Mouse (Mus musculus): ENCODE results near the gene Fgfbp3. TPM values are rescaled to one million over a fixed set of nuclear protein-coding genes. Genes with fewer than 3 reads are reported as not detected.
A peak's percentile ranks its signal among the peaks of the same experiment; 100 is the strongest.

Fgfbp3 gene
- polyA plus RNA-seq, 2 experiments: 0.72 to 1.2 TPM

DNA sequence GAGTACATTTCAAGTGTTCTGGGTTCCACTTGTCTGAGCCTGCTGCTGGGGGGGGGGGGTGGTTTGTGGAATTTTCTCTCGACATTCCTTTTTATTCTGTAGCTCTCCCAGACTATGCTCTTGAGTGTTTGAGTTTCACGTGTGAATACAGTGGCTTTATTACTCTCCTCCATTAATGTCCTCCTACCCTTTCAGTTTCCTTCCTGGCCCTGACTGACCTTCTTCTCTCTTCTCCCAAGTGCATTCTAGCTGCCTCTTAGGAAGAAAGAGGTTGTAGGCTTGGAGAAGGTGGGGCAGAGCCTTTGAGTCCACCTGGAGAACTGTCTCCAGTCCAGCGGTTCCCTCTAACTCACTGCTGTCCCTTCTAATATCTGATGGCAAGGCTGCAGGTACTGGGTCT, 3.5 kb upstream of the Fgfbp3 start:
- H3K27me3 ChIP-seq (ENCODE audit: control insufficient read depth, insufficient read depth, low read length): peaks cover 7% of the 10 kb centered on the region
- H3K9me3 ChIP-seq (ENCODE audit: control insufficient read depth, low read length): no peaks in the 10 kb centered on the region
- H3K4me1 ChIP-seq (replicated peaks; ENCODE audit: control insufficient read depth in 2 of 2, insufficient read depth in 2 of 2, low read length in 1 of 2): peaks cover 5 to 11% of the 10 kb centered on the region in 2 experiments
- ATAC-seq (ENCODE audit: insufficient read depth) (no peak), DNase-seq (ENCODE audit: low read depth in 3 of 3, low spot score in 3 of 3) (no peak)
- no peak overlapping the region for H3K9ac ChIP-seq (replicated peaks)
- no peaks in the 10 kb centered on the region for H3K36me3 ChIP-seq (replicated peaks; ENCODE audit: control insufficient read depth, insufficient read depth, low read depth)
- no peak overlapping the region for H3K4me3 ChIP-seq (ENCODE audit: insufficient read depth in 1 of 2, low read depth in 2 of 2, low read length in 2 of 2)
- no peak overlapping the region for H3K4me2 ChIP-seq (ENCODE audit: low read depth)
- no peak overlapping the region for H3K27ac ChIP-seq
- 60% methylated on average over 3 of the region's 3 CpGs for WGBS (ENCODE audit: insufficient replicate concordance)
- TF ChIP-seq CTCF (IDR thresholded peaks at IDR 0.05; ENCODE audit: low read depth) (no peak), EP300 (IDR thresholded peaks at IDR 0.05; ENCODE audit: low read depth) (no peak)

DNA sequence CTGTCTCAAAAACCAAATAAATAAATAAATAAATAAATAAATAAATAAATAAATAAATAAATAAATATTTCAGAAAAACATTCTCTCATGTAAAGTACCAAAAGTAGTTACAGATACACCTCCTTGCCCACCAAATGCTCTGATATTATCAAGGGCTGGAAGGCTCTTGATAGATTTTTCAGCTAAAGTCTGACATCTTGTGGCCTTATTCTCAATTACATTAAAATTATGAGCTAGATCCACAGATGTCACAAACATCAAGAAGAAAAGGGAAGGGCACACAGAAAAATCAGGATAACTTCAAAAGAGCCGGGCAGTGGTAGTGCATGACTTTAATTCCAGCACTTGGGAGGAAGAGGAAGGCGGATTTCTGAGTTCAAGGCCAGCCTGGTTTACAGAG, 2.6 kb upstream of the Fgfbp3 start:
- no peak for ATAC-seq (ENCODE audit: insufficient read depth)
- H3K4me1 ChIP-seq (replicated peaks; ENCODE audit: control insufficient read depth in 2 of 2, insufficient read depth in 2 of 2, low read length in 1 of 2): peaks cover 3 to 8% of the 10 kb centered on the region in 2 experiments; a peak in 3 of 4 replicates
- no peak overlapping the region for H3K4me2 ChIP-seq (ENCODE audit: low read depth)
- H3K9ac ChIP-seq (replicated peaks): no peak overlapping the region
- no peak overlapping the region for H3K4me3 ChIP-seq (ENCODE audit: insufficient read depth in 1 of 2, low read depth in 2 of 2, low read length in 2 of 2)
- TF ChIP-seq EP300 (IDR thresholded peaks at IDR 0.05; ENCODE audit: low read depth): no peak
- 0 out of 2 replicates have a peak, but pooled peaks have one; percentile 18 for TF ChIP-seq CTCF (IDR thresholded peaks at IDR 0.05; ENCODE audit: low read depth)
- no peaks in the 10 kb centered on the region for H3K36me3 ChIP-seq (replicated peaks; ENCODE audit: control insufficient read depth, insufficient read depth, low read depth)
- WGBS (ENCODE audit: insufficient replicate concordance): 20% methylated on average over 2 of the region's 2 CpGs
- no peak overlapping the region for H3K27ac ChIP-seq
- H3K9me3 ChIP-seq (ENCODE audit: control insufficient read depth, low read length): no peaks in the 10 kb centered on the region
- peak in 1 of 3 experiments; percentile 60 for DNase-seq (ENCODE audit: low read depth in 3 of 3, low spot score in 3 of 3)
- peaks cover 7% of the 10 kb centered on the region for H3K27me3 ChIP-seq (ENCODE audit: control insufficient read depth, insufficient read depth, low read length)

DNA sequence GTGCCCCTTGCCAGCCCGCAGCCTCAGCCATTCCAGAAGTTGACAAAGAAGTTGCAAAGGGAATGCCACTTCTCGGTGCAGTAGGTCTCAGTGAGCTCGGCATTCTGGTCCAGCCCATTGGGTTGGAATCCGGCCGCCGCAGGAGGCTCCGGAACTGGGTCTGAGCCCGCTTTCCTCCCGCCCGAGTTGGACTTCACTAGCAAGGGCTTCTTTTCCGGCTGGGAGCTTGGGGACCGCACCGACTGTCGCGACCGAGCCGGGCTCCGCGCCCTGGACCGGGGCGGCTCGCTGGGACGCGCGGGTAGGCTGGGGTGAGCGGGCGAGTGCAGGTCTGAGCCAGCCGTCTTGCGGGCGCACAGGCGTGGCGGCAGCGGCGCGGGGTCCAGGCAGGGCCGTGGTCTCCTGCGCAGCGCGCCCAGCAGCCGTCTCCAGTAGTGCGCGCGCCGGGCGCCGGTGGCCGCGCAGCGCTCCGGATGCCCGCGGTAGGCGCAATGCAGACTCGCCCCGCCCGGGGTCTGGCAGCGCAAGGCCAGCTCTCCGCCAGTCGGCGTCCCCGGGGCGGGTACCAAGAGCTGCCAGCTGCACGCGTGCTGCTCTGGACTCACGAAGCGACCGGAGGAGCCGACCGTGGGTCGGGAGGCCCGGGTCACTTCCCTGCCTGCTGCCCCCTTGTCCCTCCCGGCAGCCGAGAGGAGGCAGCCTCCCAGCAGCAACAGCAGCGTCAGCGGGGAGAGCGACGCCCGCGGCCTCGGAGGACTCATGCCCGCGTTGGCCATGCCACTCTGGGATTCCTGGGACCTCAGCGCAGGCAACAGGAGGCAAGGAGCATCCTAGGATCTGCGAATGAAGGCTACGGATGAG, 744 bp downstream of the Fgfbp3 start:
- H3K27me3 ChIP-seq (ENCODE audit: control insufficient read depth, insufficient read depth, low read length): peaks cover 7% of the 10 kb centered on the region
- H3K9me3 ChIP-seq (ENCODE audit: control insufficient read depth, low read length): no peaks in the 10 kb centered on the region
- no peak overlapping the region for H3K27ac ChIP-seq
- DNase-seq (ENCODE audit: low read depth in 3 of 3, low spot score in 3 of 3) (peak in 1 of 3 experiments; percentile 58), ATAC-seq (ENCODE audit: insufficient read depth) (peak; percentile 78)
- whole genome bisulfite sequencing (ENCODE audit: insufficient replicate concordance): under 1% methylated on average over 85 of the region's 85 CpGs
- peak overlapping the region; percentile 68 to 73 for H3K4me3 ChIP-seq (ENCODE audit: insufficient read depth in 1 of 2, low read depth in 2 of 2, low read length in 2 of 2)
- peak overlapping the region; percentile 81 for H3K4me2 ChIP-seq (ENCODE audit: low read depth)
- H3K4me1 ChIP-seq (replicated peaks; ENCODE audit: control insufficient read depth in 2 of 2, insufficient read depth in 2 of 2, low read length in 1 of 2): peaks cover 3 to 7% of the 10 kb centered on the region in 2 experiments; a peak in 3 of 4 replicates
- TF ChIP-seq EP300 (IDR thresholded peaks at IDR 0.05; ENCODE audit: low read depth): no peak
- TF ChIP-seq CTCF (IDR thresholded peaks at IDR 0.05; ENCODE audit: low read depth): peak; percentile 52
- H3K36me3 ChIP-seq (replicated peaks; ENCODE audit: control insufficient read depth, insufficient read depth, low read depth): no peaks in the 10 kb centered on the region
- peak overlapping the region; percentile 66 for H3K9ac ChIP-seq (replicated peaks)

DNA sequence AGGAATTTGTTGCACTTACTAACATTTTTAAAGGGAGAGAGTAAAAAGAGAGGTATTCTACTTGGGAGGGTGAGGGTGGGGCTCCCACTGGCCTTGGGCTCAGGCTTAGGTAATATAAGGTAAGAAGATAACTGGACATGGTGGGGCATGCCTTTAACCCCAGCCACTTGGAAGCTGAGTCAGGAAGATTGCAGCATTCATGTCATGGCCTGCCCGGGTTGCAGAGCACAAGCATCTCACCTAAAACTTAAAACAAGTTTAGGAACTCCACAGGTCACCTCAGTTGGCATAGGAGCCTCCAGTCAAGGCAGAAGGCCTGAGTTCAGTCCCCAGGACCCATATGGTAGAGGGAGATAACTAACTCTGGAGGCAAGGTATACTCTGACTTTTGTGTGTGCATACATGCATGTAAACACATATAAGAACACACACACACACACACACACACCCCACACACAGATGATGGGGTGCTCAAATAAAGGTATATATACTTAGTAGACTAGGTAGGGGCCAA, 2.5 kb downstream of the Fgfbp3 start:
- Histone ChIP-seq H3K9me3 (ENCODE audit: control insufficient read depth, low read length) (no peaks in the 10 kb centered on the region), H3K36me3 (replicated peaks; ENCODE audit: control insufficient read depth, insufficient read depth, low read depth) (no peaks in the 10 kb centered on the region), H3K9ac (replicated peaks) (no peak overlapping the region), H3K27me3 (ENCODE audit: control insufficient read depth, insufficient read depth, low read length) (peaks cover 7% of the 10 kb centered on the region), H3K4me2 (ENCODE audit: low read depth) (no peak overlapping the region), H3K4me3 (ENCODE audit: insufficient read depth in 1 of 2, low read depth in 2 of 2, low read length in 2 of 2) (no peak overlapping the region), H3K4me1 (replicated peaks; ENCODE audit: control insufficient read depth in 2 of 2, insufficient read depth in 2 of 2, low read length in 1 of 2) (peaks cover 3 to 7% of the 10 kb centered on the region in 2 experiments; a peak in 3 of 4 replicates), H3K27ac (no peak overlapping the region)
- no peak for DNase-seq (ENCODE audit: low read depth in 3 of 3, low spot score in 3 of 3)
- ATAC-seq (ENCODE audit: insufficient read depth): no peak
- TF ChIP-seq CTCF (IDR thresholded peaks at IDR 0.05; ENCODE audit: low read depth) (no peak), EP300 (IDR thresholded peaks at IDR 0.05; ENCODE audit: low read depth) (no peak)
- WGBS (ENCODE audit: insufficient replicate concordance): 70% methylated on average over 1 of the region's 1 CpGs

DNA sequence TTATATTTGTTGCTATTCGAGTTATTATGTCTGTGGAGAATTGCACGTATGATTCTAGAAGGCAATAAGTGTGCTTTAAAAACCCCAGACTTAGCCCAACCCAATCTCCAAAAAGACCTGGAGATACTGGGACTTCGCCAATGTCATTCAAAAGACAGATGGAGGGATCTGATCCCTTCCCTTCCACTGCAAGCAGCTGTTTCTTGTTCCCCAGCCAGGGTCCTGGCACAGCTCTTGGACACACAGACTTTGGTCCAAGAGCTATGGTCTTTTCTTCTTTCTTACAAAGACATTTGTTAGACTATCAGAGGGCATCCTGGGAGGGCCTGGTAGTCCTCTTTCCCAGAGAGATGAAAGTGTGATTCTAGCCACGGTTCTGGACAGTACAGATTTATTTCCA, 3.2 kb downstream of the Fgfbp3 start:
- Histone ChIP-seq H3K9ac (replicated peaks) (no peak overlapping the region), H3K27me3 (ENCODE audit: control insufficient read depth, insufficient read depth, low read length) (peaks cover 7% of the 10 kb centered on the region), H3K36me3 (replicated peaks; ENCODE audit: control insufficient read depth, insufficient read depth, low read depth) (no peaks in the 10 kb centered on the region), H3K4me3 (ENCODE audit: insufficient read depth in 1 of 2, low read depth in 2 of 2, low read length in 2 of 2) (no peak overlapping the region), H3K27ac (no peak overlapping the region), H3K9me3 (ENCODE audit: control insufficient read depth, low read length) (no peaks in the 10 kb centered on the region), H3K4me1 (replicated peaks; ENCODE audit: control insufficient read depth in 2 of 2, insufficient read depth in 2 of 2, low read length in 1 of 2) (peaks cover 3 to 7% of the 10 kb centered on the region in 2 experiments; a peak in 3 of 4 replicates), H3K4me2 (ENCODE audit: low read depth) (no peak overlapping the region)
- no peak for DNase-seq (ENCODE audit: low read depth in 3 of 3, low spot score in 3 of 3)
- no peak for TF ChIP-seq CTCF (IDR thresholded peaks at IDR 0.05; ENCODE audit: low read depth)
- no peak for TF ChIP-seq EP300 (IDR thresholded peaks at IDR 0.05; ENCODE audit: low read depth)
- WGBS (ENCODE audit: insufficient replicate concordance): 69% methylated on average over 4 of the region's 4 CpGs
- ATAC-seq (ENCODE audit: insufficient read depth): no peak
